Mouse (Mus musculus): ENCODE results near the gene Kcnip4.

- TF ChIP-seq REST (IDR thresholded peaks at IDR 0.05; ENCODE audit: insufficient read depth, insufficient read length) (no peak), USF1 (IDR thresholded peaks at IDR 0.05; ENCODE audit: low read depth) (no peak), POLR2A (IDR thresholded peaks at IDR 0.05; ENCODE audit: insufficient read length, low read depth) (no peak), MYOD1 (IDR thresholded peaks at IDR 0.05; ENCODE audit: control insufficient read depth in 1 of 3, insufficient read length in 2 of 3, low read depth in 2 of 3) (no peak), MAX (IDR thresholded peaks at IDR 0.05; ENCODE audit: low read depth) (no peak), MYOG (IDR thresholded peaks at IDR 0.05; ENCODE audit: control insufficient read depth in 1 of 3, insufficient read depth in 1 of 3, insufficient read length in 2 of 3, low read depth in 2 of 3) (no peak), E2F4 (IDR thresholded peaks at IDR 0.05; ENCODE audit: insufficient read depth) (no peak), POLR2AphosphoS2 (IDR thresholded peaks at IDR 0.05; ENCODE audit: insufficient read length, low read depth) (no peak), SRF (IDR thresholded peaks at IDR 0.05; ENCODE audit: control insufficient read depth, insufficient read length, low read depth) (no peak), TCF3 (IDR thresholded peaks at IDR 0.05; ENCODE audit: insufficient read length, low read depth) (no peak), CEBPB (IDR thresholded peaks at IDR 0.05; ENCODE audit: insufficient read depth, poor library complexity, severe bottlenecking) (no peak)
Observed at GRCm38 (mm10) chr5:49047960-49048359, 476.7 kb downstream of the Kcnip4 start.

All from myocyte (in vitro differentiated cells).